Mouse (Mus musculus): ENCODE results near the gene Ganc. TPM values are rescaled to one million over a fixed set of nuclear protein-coding genes. Genes with fewer than 3 reads are reported as not detected.

Gene Ganc
- polyA plus RNA-seq, 1 experiment from 2014 or later = 8.7 TPM

- H3K9me3 ChIP-seq (ENCODE audit: control insufficient read depth, low read length) = 0 out of 2 replicates have a peak, but pooled peaks cover 3% of the 10 kb centered on the region
- H3K36me3 ChIP-seq (replicated peaks; ENCODE audit: control insufficient read depth, insufficient read depth) = no peaks in the 10 kb centered on the region
- H3K4me1 ChIP-seq (replicated peaks; ENCODE audit: control insufficient read depth, insufficient read depth, low read length) = no peaks in the 10 kb centered on the region
- WGBS = 97% methylated on average over 2 of the region's 2 CpGs
- no peak overlapping the region for H3K4me2 ChIP-seq (replicated peaks)
- ATAC-seq (ENCODE audit: low FRiP score) (no peak), DNase-seq (ENCODE audit: low spot score) (no peak)
- H3K27me3 ChIP-seq (ENCODE audit: control insufficient read depth, insufficient read depth, low read length) = no peaks in the 10 kb centered on the region
- H3K9ac ChIP-seq = no peak overlapping the region
- no peak overlapping the region for H3K4me3 ChIP-seq (replicated peaks; ENCODE audit: low read length)
- H3K27ac ChIP-seq = no peak overlapping the region
Measured at GRCm38 (mm10) chr2:120464732-120465396, 61.2 kb downstream of the Ganc start.

DNA sequence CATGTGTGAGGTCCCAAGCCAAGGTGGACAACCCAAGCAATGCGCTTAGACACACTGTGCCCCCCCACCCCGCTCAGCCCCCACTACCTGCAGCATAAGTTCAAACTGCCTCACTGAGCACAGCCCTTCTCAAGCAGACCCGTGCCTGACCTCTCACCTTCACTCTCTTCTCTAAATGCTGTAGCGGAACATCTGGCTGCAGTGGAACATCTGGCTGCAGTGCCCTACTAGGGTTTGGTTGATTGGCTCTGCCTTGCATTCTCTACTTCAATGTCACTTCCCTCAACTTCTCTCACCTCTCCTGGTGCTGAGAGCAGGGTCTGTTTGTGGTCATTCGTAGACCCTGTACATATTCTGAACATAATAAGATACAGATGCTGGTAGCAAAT lies 61.7 kb downstream of the Ganc start:
- DNase-seq (ENCODE audit: low spot score) = no peak
- Histone ChIP-seq H3K4me3 (replicated peaks; ENCODE audit: low read length) (no peak overlapping the region), H3K4me1 (replicated peaks; ENCODE audit: control insufficient read depth, insufficient read depth, low read length) (no peaks in the 10 kb centered on the region), H3K4me2 (replicated peaks) (no peak overlapping the region), H3K9ac (no peak overlapping the region), H3K9me3 (ENCODE audit: control insufficient read depth, low read length) (0 out of 2 replicates have a peak, but pooled peaks cover 3% of the 10 kb centered on the region), H3K27ac (no peak overlapping the region), H3K36me3 (replicated peaks; ENCODE audit: control insufficient read depth, insufficient read depth) (no peaks in the 10 kb centered on the region), H3K27me3 (ENCODE audit: control insufficient read depth, insufficient read depth, low read length) (no peaks in the 10 kb centered on the region)
- no peak for ATAC-seq (ENCODE audit: low FRiP score)
- 86% methylated on average over 5 of the region's 5 CpGs for WGBS

DNA sequence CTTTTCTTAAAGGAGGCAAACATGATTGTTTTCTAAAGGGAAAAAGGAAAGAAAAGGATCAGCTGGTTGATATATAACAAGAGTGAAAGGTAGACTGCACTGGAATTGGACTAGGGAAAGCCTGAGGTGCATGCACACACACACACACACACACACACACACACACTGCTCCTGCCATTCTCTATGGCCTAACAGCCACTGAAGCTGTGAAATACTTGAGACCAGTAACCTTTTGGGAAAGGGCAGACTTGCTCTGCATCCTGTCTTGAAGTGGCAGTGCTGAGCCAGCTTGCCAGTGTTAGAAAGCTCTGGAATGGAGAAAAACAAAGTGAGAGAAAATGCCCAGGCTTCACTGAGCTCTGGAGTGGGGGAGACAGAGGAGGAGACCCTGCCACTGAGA lies 64.3 kb downstream of the Ganc start:
- Histone ChIP-seq H3K4me3 (replicated peaks; ENCODE audit: low read length) (no peak overlapping the region), H3K27me3 (ENCODE audit: control insufficient read depth, insufficient read depth, low read length) (no peaks in the 10 kb centered on the region), H3K4me2 (replicated peaks) (no peak overlapping the region), H3K36me3 (replicated peaks; ENCODE audit: control insufficient read depth, insufficient read depth) (no peaks in the 10 kb centered on the region), H3K27ac (no peak overlapping the region), H3K4me1 (replicated peaks; ENCODE audit: control insufficient read depth, insufficient read depth, low read length) (no peaks in the 10 kb centered on the region), H3K9ac (no peak overlapping the region), H3K9me3 (ENCODE audit: control insufficient read depth, low read length) (no peaks in the 10 kb centered on the region)
- no peak for DNase-seq (ENCODE audit: low spot score)
- no peak for ATAC-seq (ENCODE audit: low FRiP score)

DNA sequence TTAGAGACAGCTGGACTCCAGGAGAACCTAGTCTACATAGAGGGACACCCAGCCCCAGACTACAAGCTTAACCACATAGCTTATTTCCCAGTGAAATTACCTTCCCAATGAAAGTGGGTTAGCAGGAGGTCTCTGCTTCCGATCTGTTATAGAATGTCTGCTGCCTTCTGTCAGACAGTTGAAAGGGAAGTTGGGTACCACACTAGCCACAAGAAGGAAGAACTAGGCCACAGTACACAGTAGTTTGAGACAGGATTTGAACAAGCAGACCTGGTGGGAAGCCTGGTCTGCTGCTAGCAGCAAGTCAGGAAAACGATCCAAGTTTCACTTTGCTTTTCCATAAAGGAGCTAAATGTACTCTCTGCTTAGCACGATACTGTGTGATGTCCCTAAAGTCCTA lies 65.5 kb downstream of the Ganc start:
- DNase-seq (ENCODE audit: low spot score) = no peak
- no peaks in the 10 kb centered on the region for H3K36me3 ChIP-seq (replicated peaks; ENCODE audit: control insufficient read depth, insufficient read depth)
- WGBS = 95% methylated on average over 3 of the region's 3 CpGs
- H3K4me1 ChIP-seq (replicated peaks; ENCODE audit: control insufficient read depth, insufficient read depth, low read length) = no peaks in the 10 kb centered on the region
- no peak for ATAC-seq (ENCODE audit: low FRiP score)
- no peak overlapping the region for H3K9ac ChIP-seq
- H3K27ac ChIP-seq = no peak overlapping the region
- no peaks in the 10 kb centered on the region for H3K27me3 ChIP-seq (ENCODE audit: control insufficient read depth, insufficient read depth, low read length)
- H3K4me2 ChIP-seq (replicated peaks) = no peak overlapping the region
- H3K4me3 ChIP-seq (replicated peaks; ENCODE audit: low read length) = no peak overlapping the region
- H3K9me3 ChIP-seq (ENCODE audit: control insufficient read depth, low read length) = no peaks in the 10 kb centered on the region

- Histone ChIP-seq H3K4me1 (replicated peaks; ENCODE audit: control insufficient read depth, insufficient read depth, low read length) (no peaks in the 10 kb centered on the region), H3K27ac (no peak overlapping the region), H3K4me2 (replicated peaks) (no peak overlapping the region), H3K36me3 (replicated peaks; ENCODE audit: control insufficient read depth, insufficient read depth) (no peaks in the 10 kb centered on the region), H3K4me3 (replicated peaks; ENCODE audit: low read length) (no peak overlapping the region), H3K9ac (no peak overlapping the region), H3K27me3 (ENCODE audit: control insufficient read depth, insufficient read depth, low read length) (no peaks in the 10 kb centered on the region), H3K9me3 (ENCODE audit: control insufficient read depth, low read length) (no peaks in the 10 kb centered on the region)
- ATAC-seq (ENCODE audit: low FRiP score) = no peak
- DNase-seq (ENCODE audit: low spot score) = no peak
- 87% methylated on average over 10 of the region's 10 CpGs for WGBS
Measured at GRCm38 (mm10) chr2:120469715-120470114, 66.0 kb downstream of the Ganc start.

DNA sequence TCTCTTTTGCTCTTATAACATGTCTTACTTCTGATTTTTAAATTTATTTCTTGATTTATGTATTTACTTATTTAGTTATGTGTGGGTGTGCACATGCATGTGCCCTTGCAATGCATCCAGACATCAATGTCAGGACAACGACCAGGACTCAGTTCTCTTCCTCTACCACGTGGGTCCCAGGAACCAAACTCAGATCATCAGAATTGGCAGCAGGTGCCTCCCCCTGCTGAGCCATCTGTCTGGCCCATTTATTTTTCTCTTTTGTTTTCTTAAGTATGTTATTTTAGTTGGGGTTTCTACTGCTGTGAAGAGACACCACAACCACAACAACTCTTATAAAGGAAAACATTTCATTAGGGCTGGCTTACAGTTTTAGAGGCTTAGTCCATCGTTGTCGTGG lies 67.2 kb downstream of the Ganc start:
- Histone ChIP-seq H3K4me1 (replicated peaks; ENCODE audit: control insufficient read depth, insufficient read depth, low read length) (no peaks in the 10 kb centered on the region), H3K27me3 (ENCODE audit: control insufficient read depth, insufficient read depth, low read length) (no peaks in the 10 kb centered on the region), H3K36me3 (replicated peaks; ENCODE audit: control insufficient read depth, insufficient read depth) (no peaks in the 10 kb centered on the region), H3K9ac (no peak overlapping the region), H3K4me3 (replicated peaks; ENCODE audit: low read length) (no peak overlapping the region), H3K4me2 (replicated peaks) (no peak overlapping the region), H3K9me3 (ENCODE audit: control insufficient read depth, low read length) (no peaks in the 10 kb centered on the region), H3K27ac (no peak overlapping the region)
- DNase-seq (ENCODE audit: low spot score) (no peak), ATAC-seq (ENCODE audit: low FRiP score) (no peak)
- WGBS = 77% methylated on average over 4 of the region's 4 CpGs

GRCm38 (mm10) chr2:120476277-120477087 lies 72.8 kb downstream of the Ganc start:
- H3K9me3 ChIP-seq (ENCODE audit: control insufficient read depth, low read length) = no peaks in the 10 kb centered on the region
- no peaks in the 10 kb centered on the region for H3K27me3 ChIP-seq (ENCODE audit: control insufficient read depth, insufficient read depth, low read length)
- WGBS = 63% methylated on average over 13 of the region's 13 CpGs
- no peak overlapping the region for H3K4me2 ChIP-seq (replicated peaks)
- H3K4me1 ChIP-seq (replicated peaks; ENCODE audit: control insufficient read depth, insufficient read depth, low read length) = no peaks in the 10 kb centered on the region
- no peaks in the 10 kb centered on the region for H3K36me3 ChIP-seq (replicated peaks; ENCODE audit: control insufficient read depth, insufficient read depth)
- no peak overlapping the region for H3K27ac ChIP-seq
- H3K9ac ChIP-seq = no peak overlapping the region
- no peak overlapping the region for H3K4me3 ChIP-seq (replicated peaks; ENCODE audit: low read length)
- ATAC-seq (ENCODE audit: low FRiP score) = no peak
- no peak for DNase-seq (ENCODE audit: low spot score)

DNA sequence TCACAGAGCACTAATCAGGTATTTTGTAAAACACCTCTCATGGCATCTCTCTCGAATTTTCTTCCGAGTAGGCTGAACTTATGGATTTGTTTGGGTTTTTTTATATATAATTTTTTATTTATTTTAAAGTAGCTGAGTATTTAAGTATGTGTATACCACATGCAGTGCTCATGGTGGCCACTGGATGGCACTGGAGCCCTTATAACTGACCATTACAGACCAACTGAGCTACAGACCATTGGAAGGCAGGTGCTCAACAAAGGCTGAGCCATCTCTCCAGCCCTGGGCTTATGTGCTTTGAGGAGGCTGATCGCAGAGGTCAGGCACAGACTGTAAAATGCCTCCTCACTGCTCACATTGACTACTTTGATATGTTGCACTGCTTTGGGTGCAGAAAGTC lies 74.9 kb downstream of the Ganc start:
- 64% methylated on average over 3 of the region's 3 CpGs for WGBS
- Histone ChIP-seq H3K27me3 (ENCODE audit: control insufficient read depth, insufficient read depth, low read length) (no peaks in the 10 kb centered on the region), H3K27ac (no peak overlapping the region), H3K4me1 (replicated peaks; ENCODE audit: control insufficient read depth, insufficient read depth, low read length) (no peaks in the 10 kb centered on the region), H3K4me3 (replicated peaks; ENCODE audit: low read length) (no peak overlapping the region), H3K9me3 (ENCODE audit: control insufficient read depth, low read length) (no peaks in the 10 kb centered on the region), H3K4me2 (replicated peaks) (no peak overlapping the region), H3K36me3 (replicated peaks; ENCODE audit: control insufficient read depth, insufficient read depth) (no peaks in the 10 kb centered on the region), H3K9ac (no peak overlapping the region)
- ATAC-seq (ENCODE audit: low FRiP score) (no peak), DNase-seq (ENCODE audit: low spot score) (peak; percentile 54)

DNA sequence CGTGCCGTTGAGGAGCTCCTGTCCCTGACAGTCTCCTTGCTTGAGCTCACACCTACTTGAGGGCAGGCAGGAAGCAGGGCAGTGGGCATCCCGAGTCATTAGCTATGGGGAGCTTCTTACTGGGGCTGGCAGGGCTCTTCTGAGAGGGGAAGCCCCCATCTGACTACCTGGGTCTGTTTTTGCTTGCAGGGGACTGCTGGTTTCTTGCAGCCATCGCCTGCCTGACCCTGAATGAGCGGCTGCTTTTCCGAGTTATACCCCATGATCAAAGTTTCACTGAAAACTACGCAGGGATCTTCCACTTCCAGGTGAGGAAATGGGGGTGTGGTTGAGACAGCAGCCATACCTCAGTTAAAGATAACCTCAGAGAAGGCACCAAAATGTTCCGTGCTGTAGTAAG lies 78.2 kb downstream of the Ganc start:
- Histone ChIP-seq H3K36me3 (replicated peaks; ENCODE audit: control insufficient read depth, insufficient read depth) (no peaks in the 10 kb centered on the region), H3K27me3 (ENCODE audit: control insufficient read depth, insufficient read depth, low read length) (no peaks in the 10 kb centered on the region), H3K4me3 (replicated peaks; ENCODE audit: low read length) (no peak overlapping the region), H3K4me2 (replicated peaks) (no peak overlapping the region), H3K9me3 (ENCODE audit: control insufficient read depth, low read length) (no peaks in the 10 kb centered on the region), H3K27ac (no peak overlapping the region), H3K4me1 (replicated peaks; ENCODE audit: control insufficient read depth, insufficient read depth, low read length) (no peaks in the 10 kb centered on the region), H3K9ac (no peak overlapping the region)
- DNase-seq (ENCODE audit: low spot score) = no peak
- WGBS = 83% methylated on average over 8 of the region's 8 CpGs
- no peak for ATAC-seq (ENCODE audit: low FRiP score)

All from hindbrain, embryonic 14.5 days (tissue).